Mouse (Mus musculus): ENCODE data around the gene Tmem108. TPM values are rescaled to one million over a fixed set of nuclear protein-coding genes. Genes with fewer than 3 reads are reported as not detected.
A peak's percentile ranks its signal among the peaks of the same experiment; 100 is the strongest.

The Tmem108 gene
- polyA plus RNA-seq, 1 experiment from 2014 or later: 11.5 TPM

- no peaks in the 10 kb centered on the region for H3K27me3 ChIP-seq (ENCODE audit: low read depth, poor library complexity, severe bottlenecking)
- 33% methylated on average over 8 of the region's 8 CpGs for WGBS
- no peaks in the 10 kb centered on the region for H3K36me3 ChIP-seq
- no peaks in the 10 kb centered on the region for H3K9me3 ChIP-seq (replicated peaks)
- DNase-seq (ENCODE audit: low spot score): no peak
- no peak overlapping the region for H3K4me3 ChIP-seq
- H3K4me1 ChIP-seq: peaks cover 15% of the 10 kb centered on the region
- no peak overlapping the region for H3K27ac ChIP-seq
Measured at GRCm38 (mm10) chr9:103538047-103538816, 223.4 kb downstream of the Tmem108 start.

GRCm38 (mm10) chr9:103536059-103536634, 225.5 kb downstream of the Tmem108 start:
- Histone ChIP-seq H3K36me3 (no peaks in the 10 kb centered on the region), H3K27me3 (ENCODE audit: low read depth, poor library complexity, severe bottlenecking) (no peaks in the 10 kb centered on the region), H3K9me3 (replicated peaks) (no peaks in the 10 kb centered on the region), H3K27ac (no peak overlapping the region), H3K4me3 (no peak overlapping the region), H3K4me1 (peaks cover 15% of the 10 kb centered on the region)
- WGBS: 94% methylated on average over 6 of the region's 6 CpGs
- DNase-seq (ENCODE audit: low spot score): no peak

- H3K9me3 ChIP-seq (replicated peaks): no peaks in the 10 kb centered on the region
- no peak overlapping the region for H3K4me3 ChIP-seq
- peaks cover 39% of the 10 kb centered on the region for H3K4me1 ChIP-seq
- WGBS: 20% methylated on average over 10 of the region's 10 CpGs
- H3K27me3 ChIP-seq (ENCODE audit: low read depth, poor library complexity, severe bottlenecking): no peaks in the 10 kb centered on the region
- DNase-seq (ENCODE audit: low spot score): peak; percentile 46
- no peaks in the 10 kb centered on the region for H3K36me3 ChIP-seq
- peak overlapping the region; percentile 72 for H3K27ac ChIP-seq
Measured at GRCm38 (mm10) chr9:103525041-103525537, 236.5 kb downstream of the Tmem108 start.

- WGBS: 22% methylated on average over 5 of the region's 5 CpGs
- no peaks in the 10 kb centered on the region for H3K9me3 ChIP-seq (replicated peaks)
- no peaks in the 10 kb centered on the region for H3K27me3 ChIP-seq (ENCODE audit: low read depth, poor library complexity, severe bottlenecking)
- no peaks in the 10 kb centered on the region for H3K36me3 ChIP-seq
- H3K4me3 ChIP-seq: 0 out of 2 replicates have a peak overlapping the region, but pooled peaks have one; percentile 0
- H3K27ac ChIP-seq: peak overlapping the region; percentile 54
- peaks cover 39% of the 10 kb centered on the region for H3K4me1 ChIP-seq
- peak; percentile 55 for DNase-seq (ENCODE audit: low spot score)
Measured at GRCm38 (mm10) chr9:103524600-103524999, 237.0 kb downstream of the Tmem108 start.

- DNase-seq (ENCODE audit: low spot score): no peak
- Histone ChIP-seq H3K27ac (peak overlapping the region; percentile 54), H3K27me3 (ENCODE audit: low read depth, poor library complexity, severe bottlenecking) (no peaks in the 10 kb centered on the region), H3K4me1 (peaks cover 39% of the 10 kb centered on the region), H3K9me3 (replicated peaks) (no peaks in the 10 kb centered on the region), H3K36me3 (no peaks in the 10 kb centered on the region), H3K4me3 (0 out of 2 replicates have a peak overlapping the region, but pooled peaks have one; percentile 0)
- 61% methylated on average over 7 of the region's 7 CpGs for WGBS
Measured at GRCm38 (mm10) chr9:103523742-103524403, 237.8 kb downstream of the Tmem108 start.

GRCm38 (mm10) chr9:103523008-103523407, 238.6 kb downstream of the Tmem108 start:
- Histone ChIP-seq H3K4me1 (peaks cover 39% of the 10 kb centered on the region), H3K27me3 (ENCODE audit: low read depth, poor library complexity, severe bottlenecking) (no peaks in the 10 kb centered on the region), H3K4me3 (no peak overlapping the region), H3K36me3 (no peaks in the 10 kb centered on the region), H3K27ac (peak overlapping the region; percentile 36; the same call in 1 of the 2 replicates), H3K9me3 (replicated peaks) (no peaks in the 10 kb centered on the region)
- no peak for DNase-seq (ENCODE audit: low spot score)
- WGBS: 14% methylated on average over 6 of the region's 6 CpGs

- Histone ChIP-seq H3K4me1 (no peaks in the 10 kb centered on the region), H3K27ac (no peak overlapping the region), H3K36me3 (no peaks in the 10 kb centered on the region), H3K4me3 (no peak overlapping the region), H3K27me3 (ENCODE audit: low read depth, poor library complexity, severe bottlenecking) (no peaks in the 10 kb centered on the region), H3K9me3 (replicated peaks) (no peaks in the 10 kb centered on the region)
- DNase-seq (ENCODE audit: low spot score): no peak
- WGBS: 65% methylated on average over 2 of the region's 2 CpGs
Measured at GRCm38 (mm10) chr9:103513884-103514283, 247.8 kb downstream of the Tmem108 start.

GRCm38 (mm10) chr9:103512257-103512656, 249.4 kb downstream of the Tmem108 start:
- no peaks in the 10 kb centered on the region for H3K27me3 ChIP-seq (ENCODE audit: low read depth, poor library complexity, severe bottlenecking)
- WGBS: 77% methylated on average over 6 of the region's 6 CpGs
- no peaks in the 10 kb centered on the region for H3K4me1 ChIP-seq
- no peaks in the 10 kb centered on the region for H3K9me3 ChIP-seq (replicated peaks)
- no peak overlapping the region for H3K27ac ChIP-seq
- no peaks in the 10 kb centered on the region for H3K36me3 ChIP-seq
- no peak for DNase-seq (ENCODE audit: low spot score)
- no peak overlapping the region for H3K4me3 ChIP-seq

- DNase-seq (ENCODE audit: low spot score): no peak
- H3K9me3 ChIP-seq (replicated peaks): no peaks in the 10 kb centered on the region
- peaks cover 19% of the 10 kb centered on the region for H3K4me1 ChIP-seq
- WGBS: 76% methylated on average over 7 of the region's 7 CpGs
- H3K27ac ChIP-seq: no peak overlapping the region
- H3K27me3 ChIP-seq (ENCODE audit: low read depth, poor library complexity, severe bottlenecking): no peaks in the 10 kb centered on the region
- 0 out of 2 replicates have a peak, but pooled peaks cover 3% of the 10 kb centered on the region for H3K36me3 ChIP-seq
- no peak overlapping the region for H3K4me3 ChIP-seq
Measured at GRCm38 (mm10) chr9:103506968-103507584, 254.6 kb downstream of the Tmem108 start.

- 89% methylated on average over 5 of the region's 5 CpGs for WGBS
- H3K27ac ChIP-seq: no peak overlapping the region
Measured at GRCm38 (mm10) chr9:103505067-103505466, 256.6 kb downstream of the Tmem108 start.

GRCm38 (mm10) chr9:103504646-103505045, 257.0 kb downstream of the Tmem108 start:
- Histone ChIP-seq H3K36me3 (0 out of 2 replicates have a peak, but pooled peaks cover 3% of the 10 kb centered on the region), H3K27me3 (ENCODE audit: low read depth, poor library complexity, severe bottlenecking) (no peaks in the 10 kb centered on the region), H3K27ac (no peak overlapping the region), H3K9me3 (replicated peaks) (no peaks in the 10 kb centered on the region), H3K4me3 (no peak overlapping the region), H3K4me1 (peaks cover 29% of the 10 kb centered on the region)
- no peak for DNase-seq (ENCODE audit: low spot score)
- 89% methylated on average over 1 of the region's 1 CpGs for WGBS

More at GRCm38 (mm10) chr9:103505067-103505466, 256.6 kb downstream of the Tmem108 start:
- Histone ChIP-seq H3K4me3 (no peak overlapping the region), H3K9me3 (replicated peaks) (no peaks in the 10 kb centered on the region), H3K4me1 (peaks cover 28% of the 10 kb centered on the region), H3K27me3 (ENCODE audit: low read depth, poor library complexity, severe bottlenecking) (no peaks in the 10 kb centered on the region), H3K36me3 (0 out of 2 replicates have a peak, but pooled peaks cover 3% of the 10 kb centered on the region)
- DNase-seq (ENCODE audit: low spot score): no peak

- 100% methylated on average over 3 of the region's 3 CpGs for WGBS
- Histone ChIP-seq H3K27me3 (ENCODE audit: low read depth, poor library complexity, severe bottlenecking) (no peaks in the 10 kb centered on the region), H3K27ac (no peak overlapping the region), H3K36me3 (0 out of 2 replicates have a peak, but pooled peaks cover 3% of the 10 kb centered on the region), H3K4me1 (peaks cover 38% of the 10 kb centered on the region), H3K4me3 (no peak overlapping the region), H3K9me3 (replicated peaks) (no peaks in the 10 kb centered on the region)
- no peak for DNase-seq (ENCODE audit: low spot score)
Measured at GRCm38 (mm10) chr9:103503586-103504298, 257.9 kb downstream of the Tmem108 start.
